Mouse (Mus musculus) ovary, adult 18-20 months (tissue): ENCODE measurements around the gene Zfp704.

Experiments
- DNase-seq: peaks from one replicate; pipeline ENCODE4 v3.0.0; 2022; ENCODE audit warnings: low spot score, mixed read lengths

The Zfp704 gene

GRCm38 (mm10) chr3:9424637-9425036 lies 185.2 kb downstream of the Zfp704 start:
- DNase-seq = no peak

DNA sequence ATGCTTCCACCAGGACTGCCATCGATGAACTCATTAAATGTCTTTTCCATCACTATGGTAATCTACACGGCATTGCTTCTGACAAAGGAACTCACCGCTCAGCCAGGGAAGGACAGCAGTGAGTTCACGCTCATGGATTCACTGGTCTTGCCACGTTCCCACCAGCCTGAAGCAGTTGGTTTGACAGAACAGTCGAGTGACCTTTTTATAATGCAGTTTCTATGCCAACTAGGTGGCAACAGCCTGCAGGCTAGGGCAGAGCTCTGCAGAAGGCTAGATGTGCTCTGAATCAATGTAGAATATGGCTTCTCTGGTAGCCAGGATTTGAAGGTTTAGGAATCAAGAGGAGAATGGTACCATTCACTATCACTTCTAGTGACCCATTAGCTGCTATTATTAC lies 186.2 kb downstream of the Zfp704 start:
- no peak for DNase-seq

GRCm38 (mm10) chr3:9408896-9409295 lies 201.0 kb downstream of the Zfp704 start:
- no peak for DNase-seq

DNA sequence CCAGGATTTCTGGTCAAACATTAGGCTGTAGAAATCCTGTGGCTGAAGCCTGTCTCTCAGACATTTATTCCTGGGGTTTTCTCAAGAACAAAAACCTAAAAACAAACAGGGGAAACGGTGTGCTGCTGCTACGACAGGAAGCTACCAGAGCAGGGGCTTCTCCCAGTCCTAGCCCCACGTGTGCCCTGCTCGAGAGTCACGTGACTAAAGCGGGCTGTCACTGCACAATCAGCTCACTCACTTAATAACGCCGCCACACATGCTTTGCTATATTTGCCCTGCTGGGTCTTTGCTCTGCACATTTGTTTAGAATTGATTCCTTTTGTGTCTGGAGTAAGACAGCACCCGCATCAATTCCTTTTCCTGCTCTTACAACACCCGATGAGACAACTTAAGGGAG lies 202.1 kb downstream of the Zfp704 start:
- no peak for DNase-seq

DNA sequence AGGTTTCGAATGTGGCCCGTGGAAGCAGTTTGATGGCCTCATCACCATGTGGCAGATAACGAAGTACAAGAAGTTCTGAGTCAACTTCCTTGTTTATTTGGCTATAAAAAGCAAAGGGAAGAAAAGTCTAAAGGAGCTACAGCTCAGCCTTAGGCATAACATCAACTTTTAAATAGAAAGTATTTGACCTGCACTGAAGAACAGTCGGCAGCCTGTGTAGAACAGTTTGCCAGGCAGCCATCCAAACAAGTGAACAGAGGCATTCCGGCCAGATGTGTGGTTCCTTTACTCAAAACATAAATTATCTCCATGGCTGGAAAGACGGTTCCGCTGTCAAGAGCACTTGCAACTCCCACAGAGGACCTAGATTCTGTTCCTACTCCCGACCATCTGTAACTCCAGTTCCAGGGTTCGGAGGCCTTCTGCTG lies 202.8 kb downstream of the Zfp704 start:
- DNase-seq = peak; percentile 42

DNA sequence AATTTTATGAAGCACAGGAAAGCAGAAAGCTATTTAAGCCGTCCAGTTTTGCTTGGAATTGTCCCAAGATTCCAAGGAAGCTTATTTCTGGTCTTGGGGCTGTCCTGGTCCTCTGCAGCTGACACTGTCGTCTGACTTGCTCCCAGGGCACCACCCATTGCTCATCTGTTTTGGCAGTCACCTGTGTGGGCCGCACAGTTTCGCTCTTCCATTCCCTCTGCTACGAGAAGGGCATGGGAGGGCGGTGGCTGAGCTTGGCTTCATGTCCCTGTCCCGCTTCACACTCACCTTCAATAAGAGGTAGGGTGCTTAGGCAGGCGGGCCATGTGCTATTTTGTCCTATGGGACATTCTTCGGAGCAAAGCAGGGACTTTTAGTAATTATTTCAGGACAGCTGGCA lies 204.5 kb downstream of the Zfp704 start:
- DNase-seq = no peak

DNA sequence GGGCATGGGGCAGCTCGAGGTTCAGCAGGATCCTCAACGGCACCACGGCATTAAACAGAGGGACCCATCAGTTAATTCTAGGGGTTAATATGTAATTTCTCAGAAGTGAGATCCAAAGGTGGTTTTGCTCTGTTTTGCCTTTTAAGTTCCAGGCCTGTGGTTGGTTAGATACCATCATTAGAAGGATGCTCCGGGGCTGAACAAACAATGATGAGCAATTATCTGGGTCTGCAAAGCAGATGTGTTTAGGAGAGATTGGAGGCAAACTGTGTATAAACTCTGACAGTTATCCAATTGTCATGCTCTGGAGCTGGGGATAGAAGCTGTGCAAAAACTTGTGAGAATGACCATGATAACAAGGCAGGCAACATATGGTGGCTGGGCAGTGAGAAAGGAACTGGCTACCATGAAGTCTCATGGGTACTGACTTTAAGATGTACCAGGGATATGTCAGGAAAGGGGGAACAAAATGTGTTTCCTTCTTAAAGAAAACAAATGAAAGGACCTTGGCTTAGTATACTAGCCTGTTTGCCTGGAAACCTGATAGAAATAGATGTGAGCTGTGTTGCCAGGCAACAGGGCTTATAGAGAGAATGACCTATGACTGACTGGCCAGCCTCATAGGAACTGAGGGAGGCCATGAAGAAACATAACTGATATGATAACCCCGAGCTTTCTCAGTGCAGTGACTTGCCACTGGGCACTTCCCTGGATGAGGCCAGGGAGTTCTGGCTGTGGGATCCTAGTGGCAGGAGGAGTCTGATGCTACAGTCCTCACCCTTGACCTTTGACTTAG lies 206.4 kb downstream of the Zfp704 start:
- DNase-seq = no peak

GRCm38 (mm10) chr3:9402836-9403235 lies 207.0 kb downstream of the Zfp704 start:
- DNase-seq = no peak

- DNase-seq = no peak
Measured at GRCm38 (mm10) chr3:9402345-9402744, 207.5 kb downstream of the Zfp704 start.

GRCm38 (mm10) chr3:9401685-9402084 lies 208.2 kb downstream of the Zfp704 start:
- DNase-seq = no peak

- no peak for DNase-seq
Measured at GRCm38 (mm10) chr3:9400886-9401221, 209.0 kb downstream of the Zfp704 start.

DNA sequence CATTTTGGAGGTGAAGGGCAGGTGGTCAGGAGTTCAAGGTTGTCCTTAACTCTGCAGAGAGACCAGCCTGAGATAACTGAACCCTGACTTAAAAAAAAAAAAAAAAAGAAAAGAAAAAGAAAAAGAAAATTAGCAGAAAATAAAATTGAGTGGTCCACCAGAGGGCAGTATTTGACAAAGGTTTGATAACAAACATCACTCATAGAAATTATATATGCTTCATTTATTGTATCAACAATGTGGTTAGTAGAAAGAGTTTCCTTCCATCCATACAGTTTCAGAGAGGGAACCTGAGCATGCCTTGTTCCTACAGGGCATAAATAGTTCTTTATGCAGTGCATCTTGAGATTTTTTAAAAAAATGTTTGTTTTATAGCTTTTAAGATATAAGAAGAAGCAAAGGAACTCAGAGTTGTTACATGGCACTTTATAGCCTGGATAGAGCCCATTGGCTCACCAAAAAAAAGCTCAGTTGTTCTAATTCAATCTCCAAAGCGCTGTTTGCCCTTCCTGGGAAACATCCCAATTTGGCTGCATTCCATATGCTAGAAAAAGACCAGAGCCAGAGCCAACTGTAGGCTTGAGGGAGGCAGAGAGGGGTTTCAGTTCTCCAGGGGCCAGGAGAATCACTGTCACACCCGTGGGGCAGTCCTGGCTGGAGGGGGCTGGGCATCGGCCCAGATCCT lies 209.5 kb downstream of the Zfp704 start:
- no peak for DNase-seq

DNA sequence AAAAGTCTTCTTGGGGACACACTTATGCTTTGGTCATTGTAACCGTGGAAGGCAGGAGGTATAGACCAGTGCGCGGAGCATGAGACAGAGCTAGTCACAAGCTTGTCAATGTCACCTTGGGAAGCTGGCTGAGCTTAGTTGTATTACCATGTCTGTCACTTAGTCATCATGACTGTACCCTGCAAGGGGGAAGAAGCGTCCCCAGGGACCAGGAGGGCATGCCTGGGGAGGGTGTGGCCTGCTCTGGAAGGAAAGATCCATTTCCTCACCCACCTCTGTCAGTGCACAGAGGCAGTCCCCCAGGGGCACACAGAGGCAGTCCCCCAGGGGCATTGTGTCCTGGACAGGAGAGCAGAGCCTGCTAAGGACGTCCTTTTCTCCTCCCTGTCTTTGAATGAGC lies 211.6 kb downstream of the Zfp704 start:
- DNase-seq = no peak
